Mouse (Mus musculus) midbrain, embryonic 14.5 days (tissue): ENCODE measurements around the gene Fgfr2. TPM values are rescaled to one million over a fixed set of nuclear protein-coding genes. Genes with fewer than 3 reads are reported as not detected.

Experiments
- ATAC-seq: fragments of 200-750 bp; cut with Nextera tagmentation; 2 replicates; pipeline ENCODE4 v1.8.0; 2017; ENCODE audit warnings: moderate number of reproducible peaks, moderate library complexity; ENCODE audit not compliant: low FRiP score, low TSS enrichment
- DNase-seq: peaks from one replicate; pipeline ENCODE4 v3.0.0-alpha.2; 2015
- H3K27ac ChIP-seq: fragments of 300-500 bp; sonication (generic); replicated peaks from 2 replicates; pipeline ENCODE4 v1.5.1; 2014; ENCODE audit warnings: mild to moderate bottlenecking, low read depth, low read length, moderate library complexity
- H3K27me3 ChIP-seq: fragments of 300-500 bp; sonication (generic); 2 replicates; pipeline ENCODE4 v1.6.1; 2014; ENCODE audit warnings: low read length, control low read depth, mixed read lengths; ENCODE audit not compliant: control insufficient read depth, insufficient read depth
- H3K36me3 ChIP-seq: fragments of 300-500 bp; sonication (generic); 2 replicates; pipeline ENCODE4 v1.6.1; 2014; ENCODE audit warnings: low read length, control low read depth; ENCODE audit not compliant: control insufficient read depth, insufficient read depth
- H3K4me1 ChIP-seq: fragments of 300-500 bp; sonication (generic); 2 replicates; pipeline ENCODE4 v1.6.1; 2014; ENCODE audit warnings: mild to moderate bottlenecking, antibody characterized with exemption, low read length, control low read depth; ENCODE audit not compliant: control insufficient read depth, insufficient read depth
- H3K4me2 ChIP-seq: fragments of 300-500 bp; sonication (generic); 2 replicates; pipeline ENCODE4 v1.6.1; 2014; ENCODE audit warnings: mild to moderate bottlenecking, low read length, moderate library complexity
- H3K4me3 ChIP-seq: fragments of 300-500 bp; sonication (generic); replicated peaks from 2 replicates; pipeline ENCODE4 v1.5.1; 2014; ENCODE audit warnings: low read depth, low read length
- H3K9ac ChIP-seq: fragments of 300-500 bp; sonication (generic); replicated peaks from 2 replicates; pipeline ENCODE4 v1.6.1; 2014; ENCODE audit warnings: mild to moderate bottlenecking, low read length, moderate library complexity
- H3K9me3 ChIP-seq: fragments of 300-500 bp; sonication (generic); 2 replicates; pipeline ENCODE4 v1.6.1; 2016; ENCODE audit warnings: low read length, control low read depth, mixed read lengths; ENCODE audit not compliant: control insufficient read depth
- WGBS: fragments of 180-500 bp; shearing (Covaris S2); extraction: QIAGEN DNeasy Blood & Tissue Kit; methylation state at CpG from one replicate; pipeline ENCODE4 v1.1.7; 2014; 5-methylcytosine and 5-hydroxymethylcytosine counted together
- polyA plus RNA-seq: library from polyadenylated mRNA; unstranded; fragments of >200 nt; fragmentation: Nextera tagmentation; extraction: Ambion mirVana; gene quantifications from 2 replicates; pipeline ENCODE4 v1.2.1, GENCODE M21; 2014

The Fgfr2 gene
- polyA plus RNA-seq, 1 experiment from 2014 or later: 28.1 TPM

DNA sequence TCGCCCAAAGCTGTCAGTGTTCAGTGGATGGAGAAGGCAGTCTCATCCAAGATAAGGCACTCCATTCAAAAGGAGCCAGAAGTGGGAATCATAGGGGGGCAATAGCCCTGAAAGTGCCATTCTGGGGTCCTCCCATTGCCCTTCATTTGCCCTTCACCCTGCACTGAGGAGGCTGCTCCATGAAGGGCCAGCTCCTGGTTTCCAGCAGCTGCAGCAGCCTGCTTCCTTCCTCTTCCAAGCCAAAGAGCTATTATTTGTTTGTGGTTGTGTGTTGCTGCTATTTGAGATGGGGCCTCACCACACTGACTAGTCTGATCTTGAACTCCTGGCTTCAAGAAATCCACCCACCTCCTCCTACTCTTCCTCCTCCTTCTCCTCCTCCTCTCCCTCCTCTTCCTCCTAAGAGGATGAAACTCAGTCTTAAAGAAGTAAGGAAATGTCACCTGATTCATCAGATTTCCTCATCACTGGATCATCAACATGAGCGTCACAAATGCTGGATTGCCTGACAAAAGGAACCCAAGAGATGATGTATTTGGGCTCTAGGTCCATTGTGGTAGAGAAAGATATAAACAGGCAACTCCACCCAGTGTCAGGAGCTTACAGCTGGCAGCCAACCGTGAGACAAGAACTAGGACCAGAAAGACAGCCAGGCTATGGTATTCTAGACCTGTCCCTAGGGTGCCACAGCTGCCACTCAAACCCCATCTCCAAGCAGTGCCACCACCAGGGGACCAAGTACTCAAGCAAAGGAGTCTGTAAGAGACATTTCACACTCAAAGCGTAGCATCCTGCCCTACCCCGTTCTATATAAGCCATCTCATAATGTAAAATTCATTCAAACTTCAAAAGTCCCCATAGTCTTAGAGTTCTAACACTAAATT is 817.4 kb downstream of the Fgfr2 start:
- Histone ChIP-seq H3K36me3 (no peaks in the 10 kb centered on the region), H3K4me1 (0 out of 2 replicates have a peak, but pooled peaks cover 12% of the 10 kb centered on the region), H3K4me3 (no peak overlapping the region), H3K9me3 (no peaks in the 10 kb centered on the region), H3K27me3 (no peaks in the 10 kb centered on the region), H3K27ac (no peak overlapping the region), H3K9ac (no peak overlapping the region), H3K4me2 (no peak overlapping the region)
- ATAC-seq (no peak), DNase-seq (no peak)
- 85% methylated on average over 5 of the region's 5 CpGs for WGBS

DNA sequence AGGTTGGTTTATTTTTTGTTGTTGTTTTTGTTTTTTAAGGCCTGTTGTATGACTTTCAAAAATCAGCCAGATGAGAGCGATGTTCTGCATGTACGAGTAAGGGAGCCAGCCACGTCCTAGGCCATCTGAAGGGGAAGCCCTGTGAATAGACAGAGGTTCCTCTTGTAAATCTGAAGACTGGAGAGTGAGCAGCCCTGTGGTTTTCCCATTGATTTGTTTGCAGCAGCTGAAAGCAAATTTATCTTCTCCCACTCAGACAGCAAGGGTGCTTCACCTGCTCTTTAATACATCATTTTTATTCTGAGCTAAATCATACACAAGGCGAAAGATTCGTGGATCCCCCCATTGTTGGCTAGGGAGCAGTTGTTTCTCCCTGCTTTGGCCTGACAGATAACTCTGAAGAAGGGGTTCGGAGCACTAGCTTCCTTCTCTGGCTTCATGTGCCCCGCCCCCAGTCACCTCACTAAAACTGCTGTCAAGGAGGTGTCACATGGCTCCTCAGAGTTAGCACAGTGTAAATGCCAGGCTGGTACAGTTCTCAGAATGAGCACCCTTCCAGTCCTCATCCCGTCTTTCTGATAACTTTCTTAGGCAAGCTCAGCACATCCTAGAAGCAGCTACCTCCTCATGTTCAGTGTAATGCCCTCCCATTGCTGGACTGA is 818.6 kb downstream of the Fgfr2 start:
- H3K4me3 ChIP-seq: no peak overlapping the region
- no peaks in the 10 kb centered on the region for H3K9me3 ChIP-seq
- H3K27ac ChIP-seq: no peak overlapping the region
- H3K36me3 ChIP-seq: no peaks in the 10 kb centered on the region
- H3K9ac ChIP-seq: no peak overlapping the region
- DNase-seq (no peak), ATAC-seq (no peak)
- 0 out of 2 replicates have a peak, but pooled peaks cover 12% of the 10 kb centered on the region for H3K4me1 ChIP-seq
- 77% methylated on average over 8 of the region's 8 CpGs for WGBS
- H3K27me3 ChIP-seq: no peaks in the 10 kb centered on the region
- no peak overlapping the region for H3K4me2 ChIP-seq

DNA sequence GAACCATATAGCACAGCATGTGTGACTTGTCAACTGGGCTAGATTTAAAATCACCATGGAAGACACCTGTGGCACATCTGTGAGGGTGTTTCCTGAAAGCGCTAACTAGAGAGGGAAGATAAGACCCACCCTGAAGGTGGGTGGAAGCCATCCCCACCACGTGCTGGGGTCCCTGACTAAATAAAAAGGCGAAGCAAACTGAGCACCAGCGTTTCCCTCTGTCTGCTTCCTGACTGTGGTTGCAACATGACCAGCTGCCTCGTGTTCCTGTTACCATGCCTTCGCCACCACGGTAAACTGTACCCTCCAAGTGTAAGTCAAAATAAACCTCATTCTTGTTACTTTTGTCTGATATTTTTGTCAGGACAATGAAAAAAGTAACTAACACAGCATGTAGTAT is 819.2 kb downstream of the Fgfr2 start:
- H3K27me3 ChIP-seq: no peaks in the 10 kb centered on the region
- H3K9me3 ChIP-seq: no peaks in the 10 kb centered on the region
- WGBS: 91% methylated on average over 7 of the region's 7 CpGs
- H3K4me1 ChIP-seq: 0 out of 2 replicates have a peak, but pooled peaks cover 12% of the 10 kb centered on the region
- H3K4me2 ChIP-seq: no peak overlapping the region
- H3K9ac ChIP-seq: no peak overlapping the region
- DNase-seq: no peak
- ATAC-seq: no peak
- H3K27ac ChIP-seq: no peak overlapping the region
- H3K36me3 ChIP-seq: no peaks in the 10 kb centered on the region
- H3K4me3 ChIP-seq: no peak overlapping the region

DNA sequence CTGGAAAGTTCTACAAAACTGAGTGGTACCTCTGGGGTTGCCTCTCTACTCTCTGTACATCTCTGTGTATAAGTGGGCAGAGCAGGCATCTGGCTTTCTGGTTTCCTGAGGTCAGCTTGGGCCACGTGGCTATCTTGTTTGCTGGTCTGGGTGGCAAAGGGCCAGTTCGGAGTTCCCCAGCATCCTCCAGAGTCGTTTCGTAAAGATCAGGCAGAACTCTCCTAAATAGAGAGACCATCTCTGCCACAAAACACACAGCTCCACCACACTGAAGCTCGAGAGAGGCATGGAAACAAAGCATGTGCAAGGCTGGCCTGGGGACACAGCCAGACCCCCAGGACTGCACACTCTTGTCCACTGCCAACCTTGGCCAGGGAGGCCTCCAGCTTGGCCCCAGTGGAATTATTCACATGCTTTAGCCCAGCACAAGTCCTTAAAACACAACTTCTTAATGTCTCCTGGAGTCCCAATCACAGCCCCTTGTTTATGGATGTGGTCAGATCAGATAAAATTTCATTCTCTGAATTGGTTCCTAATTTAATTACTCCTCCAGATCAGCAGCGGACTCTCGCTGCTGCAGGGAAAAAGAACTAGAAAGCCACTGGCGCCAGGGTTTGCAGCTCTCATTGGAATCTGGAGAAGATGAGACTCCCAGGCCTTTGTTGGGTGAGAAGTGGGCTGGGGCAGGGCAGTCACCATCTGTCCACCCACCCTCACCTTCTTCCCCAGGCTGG is 820.5 kb downstream of the Fgfr2 start:
- H3K27ac ChIP-seq: no peak overlapping the region
- no peaks in the 10 kb centered on the region for H3K36me3 ChIP-seq
- no peak overlapping the region for H3K9ac ChIP-seq
- 84% methylated on average over 8 of the region's 8 CpGs for WGBS
- H3K9me3 ChIP-seq: no peaks in the 10 kb centered on the region
- no peak for ATAC-seq
- H3K4me2 ChIP-seq: no peak overlapping the region
- no peak overlapping the region for H3K4me3 ChIP-seq
- no peak for DNase-seq
- 0 out of 2 replicates have a peak, but pooled peaks cover 12% of the 10 kb centered on the region for H3K4me1 ChIP-seq
- no peaks in the 10 kb centered on the region for H3K27me3 ChIP-seq

DNA sequence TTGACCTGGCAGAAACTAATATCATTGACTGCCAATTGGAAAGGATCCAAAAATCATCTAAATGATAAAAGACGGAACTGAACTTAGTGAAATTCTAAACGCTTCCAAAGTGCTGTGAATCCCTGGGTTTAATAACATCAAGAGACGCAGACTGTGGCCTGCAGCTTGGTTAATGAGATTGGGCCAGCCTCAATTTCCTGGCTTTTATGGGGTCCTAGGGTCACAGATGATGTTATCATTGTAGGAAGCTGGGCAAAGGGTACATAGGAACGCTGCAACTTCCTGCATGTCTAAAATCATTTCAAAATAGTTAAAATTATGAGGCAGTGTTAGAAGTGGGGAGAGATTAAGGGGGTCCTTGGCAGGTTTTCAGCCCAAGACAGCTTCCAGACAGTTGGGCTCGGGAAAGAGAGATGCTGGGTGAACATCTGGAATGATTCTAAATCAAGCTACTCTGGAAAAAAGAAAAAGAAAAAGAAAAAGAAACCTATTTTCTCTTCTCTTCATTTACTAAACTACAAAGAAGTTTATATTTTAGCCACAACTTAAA is 823.4 kb downstream of the Fgfr2 start:
- DNase-seq (no peak), ATAC-seq (no peak)
- Histone ChIP-seq H3K9ac (no peak overlapping the region), H3K27ac (no peak overlapping the region), H3K27me3 (no peaks in the 10 kb centered on the region), H3K4me1 (0 out of 2 replicates have a peak, but pooled peaks cover 3% of the 10 kb centered on the region), H3K4me2 (no peak overlapping the region), H3K36me3 (no peaks in the 10 kb centered on the region), H3K9me3 (no peaks in the 10 kb centered on the region), H3K4me3 (no peak overlapping the region)
- 84% methylated on average over 5 of the region's 5 CpGs for WGBS

DNA sequence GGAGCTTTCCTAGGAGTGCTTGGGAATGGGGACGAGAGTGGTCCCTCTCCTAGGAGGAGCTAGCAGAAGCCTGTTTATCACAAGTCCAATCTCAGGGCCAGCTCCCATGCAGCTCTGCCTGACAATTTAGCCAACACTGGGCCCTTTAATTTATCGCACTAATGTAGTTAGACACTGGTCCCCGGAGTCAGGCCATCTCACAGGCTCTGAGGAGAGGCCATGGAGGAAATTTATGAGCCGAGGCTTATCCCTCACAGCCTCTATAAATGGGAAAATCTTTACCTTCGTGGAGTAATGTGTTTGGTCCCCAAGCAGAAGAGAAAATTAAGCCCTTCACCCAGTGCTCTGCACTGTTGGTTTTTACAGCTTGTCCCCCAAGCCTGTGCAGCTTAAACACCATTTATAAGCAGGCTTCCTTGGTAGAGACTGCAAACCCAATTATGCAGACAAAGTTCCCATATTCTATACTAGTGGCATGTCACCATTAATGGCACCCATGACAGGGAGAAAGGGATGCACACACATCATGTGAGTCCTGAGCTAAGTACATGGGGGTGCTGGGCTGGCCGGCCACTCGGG is 824.6 kb downstream of the Fgfr2 start:
- DNase-seq (no peak), ATAC-seq (no peak)
- no peaks in the 10 kb centered on the region for H3K9me3 ChIP-seq
- H3K4me2 ChIP-seq: no peak overlapping the region
- no peak overlapping the region for H3K27ac ChIP-seq
- no peaks in the 10 kb centered on the region for H3K4me1 ChIP-seq
- no peaks in the 10 kb centered on the region for H3K27me3 ChIP-seq
- H3K4me3 ChIP-seq: no peak overlapping the region
- 86% methylated on average over 7 of the region's 7 CpGs for WGBS
- H3K36me3 ChIP-seq: no peaks in the 10 kb centered on the region
- no peak overlapping the region for H3K9ac ChIP-seq

DNA sequence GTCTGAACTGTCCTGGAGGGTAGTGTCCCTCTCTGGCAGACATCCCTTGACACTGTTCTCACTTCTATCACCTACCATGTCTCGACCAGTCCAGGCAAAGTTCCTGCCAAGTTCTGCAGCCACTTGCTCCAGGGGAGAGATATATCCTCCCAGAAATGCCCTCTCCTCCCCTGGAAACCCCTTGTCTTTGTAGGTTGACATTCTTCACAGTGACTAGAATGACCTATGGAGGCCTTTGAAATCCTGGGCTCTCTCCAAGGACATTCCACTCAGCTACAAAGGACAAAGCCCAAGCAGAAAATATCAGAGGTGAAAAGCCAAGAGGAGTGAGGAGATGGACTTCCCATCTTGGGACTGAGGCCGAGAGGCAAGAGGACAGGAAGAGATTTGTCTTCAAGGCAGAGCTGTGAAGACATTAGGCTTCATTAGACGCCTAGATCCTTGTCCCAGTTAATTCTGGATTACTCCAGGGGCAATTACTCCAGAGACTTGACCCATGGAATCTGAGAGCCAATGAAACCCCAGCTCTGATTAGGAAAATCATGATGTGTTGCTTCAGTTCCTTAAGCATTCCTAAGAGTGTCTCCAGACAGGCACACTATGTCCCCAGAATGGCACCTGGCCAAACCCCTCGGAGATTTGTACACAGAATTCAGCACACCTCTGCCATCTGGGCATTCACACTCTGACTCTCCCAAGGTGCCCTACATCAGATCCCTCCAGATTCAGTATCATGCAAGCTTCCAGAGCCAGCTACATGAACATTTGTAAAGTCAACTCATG is 826.3 kb downstream of the Fgfr2 start:
- no peak for ATAC-seq
- H3K36me3 ChIP-seq: no peaks in the 10 kb centered on the region
- no peak overlapping the region for H3K4me2 ChIP-seq
- DNase-seq: no peak
- H3K9me3 ChIP-seq: no peaks in the 10 kb centered on the region
- H3K4me1 ChIP-seq: no peaks in the 10 kb centered on the region
- no peak overlapping the region for H3K9ac ChIP-seq
- 85% methylated on average over 4 of the region's 4 CpGs for WGBS
- no peaks in the 10 kb centered on the region for H3K27me3 ChIP-seq
- no peak overlapping the region for H3K27ac ChIP-seq
- no peak overlapping the region for H3K4me3 ChIP-seq

DNA sequence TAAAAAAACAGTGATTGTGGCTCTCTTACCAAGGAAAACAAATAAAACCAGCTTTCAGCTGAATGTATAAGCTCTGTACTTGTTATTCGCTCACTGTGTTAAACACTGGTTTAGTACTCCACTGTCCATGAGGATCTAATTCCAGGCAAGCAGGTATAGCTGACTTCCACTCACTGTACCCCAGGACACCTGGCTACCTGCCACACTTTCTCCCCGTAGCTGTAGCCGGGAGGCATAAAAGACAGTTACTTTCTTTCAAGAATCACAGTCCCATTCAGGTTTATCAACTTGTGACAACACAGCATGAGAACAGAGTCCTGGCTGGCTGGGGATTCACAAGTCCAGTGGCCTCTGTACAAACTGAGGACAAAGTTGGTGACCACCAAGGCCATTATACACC is 827.0 kb downstream of the Fgfr2 start:
- H3K36me3 ChIP-seq: no peaks in the 10 kb centered on the region
- 58% methylated on average over 3 of the region's 3 CpGs for WGBS
- no peaks in the 10 kb centered on the region for H3K27me3 ChIP-seq
- no peak overlapping the region for H3K4me3 ChIP-seq
- ATAC-seq: no peak
- H3K27ac ChIP-seq: no peak overlapping the region
- H3K9me3 ChIP-seq: no peaks in the 10 kb centered on the region
- no peaks in the 10 kb centered on the region for H3K4me1 ChIP-seq
- H3K4me2 ChIP-seq: no peak overlapping the region
- H3K9ac ChIP-seq: no peak overlapping the region
- DNase-seq: no peak
